Mouse (Mus musculus) frontal cortex, adult 2 months (tissue): ENCODE results near the gene Ankrd44. TPM values are rescaled to one million over a fixed set of nuclear protein-coding genes. Genes with fewer than 3 reads are reported as not detected.
"Not testable (repeated sequence)": the region's sequence is repeated elsewhere in the genome, so short reads cannot be mapped to it uniquely, and the experiment has no call there.

ENCODE experiments used
- DNase-seq, 2 experiments: peaks; one replicate each; pipeline ENCODE4 v3.0.0; 2022; ENCODE audit warnings: low spot score in 1 of 2; ENCODE audit errors: extremely low spot score in 1 of 2
- polyA plus RNA-seq: library from polyadenylated mRNA; depleted of rRNA; stranded (reverse); fragments of >200 nt; gene quantifications from 2 replicates; pipeline ENCODE4 v1.2.3, GENCODE M21; 2012; rRNA removed

Ankrd44 gene
- 15.9 and 18.9 TPM in 2 replicates for polyA plus RNA-seq

GRCm38 (mm10) chr1:54925971-54926771 is at the start of gene Ankrd44:
TSS of gene Ankrd44 (minus strand) at chr1:54926387.
- peak in 1 of 2 experiments; percentile 59 for DNase-seq

DNA sequence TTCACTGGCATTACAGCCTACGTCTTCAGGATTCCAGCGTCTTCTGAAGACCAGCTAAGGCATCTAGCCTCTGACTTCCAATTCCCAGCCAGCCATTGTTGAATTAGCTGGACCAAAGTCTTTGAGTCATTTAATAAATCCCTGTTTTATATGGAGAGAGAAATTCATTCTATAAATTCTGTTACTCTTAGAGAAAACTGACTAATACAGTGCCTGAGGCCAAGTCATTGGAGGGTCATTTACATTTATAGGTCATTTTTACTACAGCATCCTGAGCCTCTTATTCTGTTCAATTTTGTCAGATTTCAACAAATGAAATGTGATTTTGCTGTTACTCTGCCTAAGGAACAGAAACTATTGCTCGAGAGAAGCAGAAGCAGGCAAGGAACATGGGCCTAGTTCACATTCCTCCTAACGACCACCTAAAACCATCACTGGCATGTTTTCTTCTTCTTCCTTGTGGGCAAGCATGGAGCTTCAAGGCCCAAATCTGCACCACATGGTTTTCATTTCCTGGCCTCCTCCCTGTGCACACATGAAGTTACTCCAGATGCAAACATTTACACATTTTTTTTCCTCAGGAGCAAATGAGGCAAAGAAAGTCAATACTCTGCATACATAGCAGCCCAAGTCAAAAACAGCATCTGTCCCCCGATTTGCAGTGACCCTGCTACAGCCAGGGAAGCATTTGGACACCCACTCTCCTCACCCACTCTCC is 45.7 kb upstream of the Ankrd44 start:
- DNase-seq = no peak

GRCm38 (mm10) chr1:54966858-54967257 is 40.7 kb upstream of the Ankrd44 start:
- no peak for DNase-seq

DNA sequence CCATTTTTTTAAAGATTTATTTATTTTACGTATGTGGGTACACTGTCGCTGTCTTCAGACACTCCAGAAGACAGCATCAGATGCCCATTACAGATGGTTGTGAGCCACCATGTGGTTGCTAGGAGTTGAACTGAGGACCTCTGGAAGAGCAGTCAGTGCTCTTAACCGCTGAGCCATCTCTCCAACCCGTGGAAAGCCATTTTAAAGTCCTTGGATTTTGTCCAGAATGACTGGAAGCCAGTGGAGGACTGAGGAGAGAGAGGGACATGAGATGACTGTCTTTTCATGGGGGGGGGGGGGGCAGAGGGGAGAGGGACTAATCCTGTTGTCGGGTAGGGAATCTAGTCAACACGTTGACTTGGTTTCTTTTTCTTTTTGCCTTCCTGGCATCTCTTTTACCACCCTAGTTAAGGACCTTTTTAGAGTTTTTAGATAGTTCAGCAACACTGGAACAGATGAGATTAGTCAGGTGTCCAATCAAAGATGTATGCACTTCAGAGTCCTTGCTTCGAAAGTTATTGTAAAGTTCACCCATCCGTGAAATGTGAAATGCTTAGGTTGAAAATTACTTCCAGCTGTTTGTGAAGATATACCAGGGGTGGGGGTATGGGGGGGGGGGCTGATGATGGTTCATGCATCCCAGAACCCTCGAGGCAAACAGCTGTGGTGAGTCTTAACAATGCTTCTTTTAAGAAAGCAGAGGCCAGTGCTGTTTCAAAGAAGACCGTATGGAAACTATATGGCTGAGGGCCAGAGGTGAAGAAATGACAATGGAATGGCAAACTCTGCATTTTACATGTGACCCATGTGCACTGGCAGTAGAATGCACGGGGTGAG is 39.2 kb upstream of the Ankrd44 start:
- DNase-seq = no peak

DNA sequence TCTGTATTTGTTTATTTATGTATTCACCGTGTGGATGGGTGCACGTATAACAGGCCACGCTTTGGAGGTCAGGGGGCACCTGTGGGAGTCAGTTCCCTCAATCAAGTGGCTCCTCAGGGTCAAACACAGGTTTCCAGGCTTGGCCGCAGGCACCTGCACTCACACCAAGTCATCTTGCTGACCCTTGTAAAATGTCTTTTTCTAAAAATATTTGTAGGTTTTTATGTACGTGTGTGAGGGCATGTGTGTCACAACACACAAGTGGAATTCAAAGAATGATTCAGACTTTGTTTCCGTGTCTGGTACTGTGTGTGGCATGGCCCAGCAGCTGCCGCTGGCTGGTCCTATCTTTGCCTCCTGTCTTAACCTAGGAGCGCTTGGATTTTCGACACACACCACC is 35.5 kb upstream of the Ankrd44 start:
- no peak for DNase-seq

DNA sequence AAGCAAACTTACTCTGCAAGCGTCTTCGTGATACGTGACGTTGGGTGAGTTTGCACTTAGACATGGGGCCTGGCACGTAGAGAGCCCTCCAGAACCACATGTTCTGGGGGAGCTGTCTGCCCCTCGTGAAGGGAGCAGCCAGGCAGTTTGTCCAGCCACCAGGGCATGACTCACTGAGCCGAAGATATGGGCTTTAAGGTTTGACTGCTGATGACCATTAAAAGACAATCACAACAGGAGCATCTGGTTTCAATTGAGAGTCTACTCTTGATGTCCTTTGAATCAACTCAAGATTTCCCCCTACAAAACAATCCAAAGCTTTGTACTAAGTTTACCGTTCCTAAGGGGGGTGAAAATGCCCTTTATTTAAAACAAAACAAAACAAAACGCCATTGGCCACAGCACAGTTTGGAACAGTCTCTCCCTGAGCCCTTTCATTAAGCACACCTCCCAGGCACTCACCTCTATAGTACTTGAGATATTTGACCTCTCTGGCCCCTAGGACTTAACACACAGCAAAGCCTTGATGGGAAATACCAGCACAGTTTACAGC is 34.5 kb upstream of the Ankrd44 start:
- no peak for DNase-seq

- DNase-seq = no peak
These were observed 32.3 kb upstream of the Ankrd44 start for GRCm38 (mm10) chr1:54958525-54958924.

- DNase-seq = not testable (repeated sequence)
These were observed 30.8 kb upstream of the Ankrd44 start for GRCm38 (mm10) chr1:54956995-54957394.

GRCm38 (mm10) chr1:54954856-54955255 is 28.7 kb upstream of the Ankrd44 start:
- DNase-seq = no peak

DNA sequence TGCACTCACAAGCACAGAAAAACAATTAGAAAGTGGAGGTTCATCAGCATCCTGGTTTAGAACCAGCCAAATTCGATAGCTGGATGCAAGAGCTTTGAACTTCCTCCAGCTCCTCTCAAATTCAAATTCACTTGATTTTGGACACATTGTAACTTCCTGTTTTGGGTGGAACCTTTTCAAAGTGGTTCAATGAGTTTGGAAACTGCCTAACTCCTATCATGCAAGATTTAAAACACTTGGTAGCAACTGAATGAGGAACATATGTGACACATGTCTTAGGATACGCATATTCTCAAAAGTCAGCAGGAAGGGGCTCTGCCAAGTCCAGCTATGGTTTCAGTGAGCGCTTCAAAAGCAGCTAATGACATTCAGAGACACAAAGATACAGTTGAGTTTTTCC is 18.5 kb upstream of the Ankrd44 start:
- no peak for DNase-seq

GRCm38 (mm10) chr1:54935466-54935865 is 9.3 kb upstream of the Ankrd44 start:
- no peak for DNase-seq

- DNase-seq = no peak
These were observed 8.7 kb upstream of the Ankrd44 start for GRCm38 (mm10) chr1:54934911-54935310.

DNA sequence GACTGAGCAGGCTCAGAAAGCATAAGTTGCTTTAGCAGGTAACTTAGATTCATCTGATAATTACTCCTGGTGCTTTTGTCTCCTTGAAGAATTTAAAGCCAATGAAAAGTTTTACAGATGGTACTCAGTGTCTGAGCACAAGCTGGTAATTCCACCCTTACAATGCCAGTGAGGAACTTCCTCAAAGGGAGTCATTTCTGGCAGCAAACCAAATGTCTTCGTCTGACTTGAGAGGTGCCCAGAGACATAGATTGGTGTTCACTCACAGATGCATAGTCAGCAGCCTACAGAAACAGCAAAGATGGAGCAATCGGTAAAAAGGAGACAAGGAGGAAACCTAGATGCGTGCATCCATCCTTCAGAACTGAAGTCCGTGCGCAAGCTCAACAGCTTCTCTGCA is 7.5 kb upstream of the Ankrd44 start:
- DNase-seq = no peak

GRCm38 (mm10) chr1:54932456-54933115 is 6.4 kb upstream of the Ankrd44 start:
- DNase-seq = no peak

- no peak for DNase-seq
These were observed 5.0 kb upstream of the Ankrd44 start for GRCm38 (mm10) chr1:54931231-54931630.

GRCm38 (mm10) chr1:54930670-54931200 is 4.5 kb upstream of the Ankrd44 start:
- no peak for DNase-seq

DNA sequence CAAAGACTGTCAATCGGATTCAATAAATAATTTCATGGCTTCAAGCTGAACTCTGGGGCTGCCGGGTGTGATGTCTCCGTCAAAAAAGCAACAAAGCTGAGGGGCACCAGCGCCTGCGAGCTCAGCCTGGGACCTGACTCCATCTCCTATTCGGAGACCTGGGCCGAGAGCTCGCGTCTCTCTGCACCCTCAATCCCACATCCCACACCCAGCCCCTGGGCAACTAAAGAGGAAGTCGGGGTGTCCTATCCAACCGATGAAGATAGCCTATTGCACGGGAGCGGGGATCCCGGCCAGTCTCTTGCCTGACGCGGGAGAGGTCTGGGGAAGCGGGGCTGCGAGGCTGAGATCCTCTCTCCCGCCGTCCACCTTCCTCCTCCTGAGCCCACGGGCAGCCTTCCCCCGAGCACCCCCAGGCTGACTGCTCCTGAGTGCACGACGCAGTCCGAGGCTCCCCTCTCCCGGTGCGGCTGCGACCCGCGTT is 694 bp downstream of the Ankrd44 start:
- peak in 1 of 2 experiments; percentile 16 for DNase-seq

- no peak for DNase-seq
These were observed 1.4 kb downstream of the Ankrd44 start for GRCm38 (mm10) chr1:54924760-54925159.

GRCm38 (mm10) chr1:54924309-54924685 is 1.9 kb downstream of the Ankrd44 start:
- DNase-seq = no peak
